14 mouse cellular contexts compared by ENCODE assay signal in the genomic region with DNA sequence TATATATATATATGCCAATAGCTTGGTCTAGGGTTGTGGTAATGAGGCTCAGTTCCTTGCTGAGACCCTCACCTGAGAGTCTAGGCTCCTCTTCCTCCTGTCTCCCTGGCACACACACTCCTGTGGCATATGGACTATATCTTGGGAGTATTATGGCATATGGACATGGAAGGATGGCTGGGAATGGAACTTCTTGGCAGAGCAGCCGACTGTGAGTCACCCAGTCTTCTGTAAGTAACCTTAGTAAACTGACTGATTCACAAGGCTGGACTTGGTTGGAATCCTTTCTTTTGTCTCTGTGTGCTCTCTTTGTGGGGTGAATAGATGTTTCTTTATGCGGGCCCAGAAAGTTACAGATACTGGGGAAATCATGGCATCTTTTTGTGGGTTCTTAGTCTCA. TPM values are rescaled to one million over a fixed set of nuclear protein-coding genes. Genes with fewer than 3 reads are reported as not detected.
DNase-seq lines count a peak whose midpoint lies in the region; ATAC-seq lines count a peak whose summit lies in the region.
"Had no signal": no experiment of that assay in that cellular context is flagged by ENCODE, and none has a peak within 500 bp of the region (broad histone marks: within the 10 kb centered on the region; RNA-seq: fewer than 3 reads in every experiment).

No protein-coding gene starts in this region.

- peak; percentile 6 to 11 for DNase-seq in cerebellum, postnatal 36 days
- DNase-seq in cerebellum, adult 8-10 months = no peak
- DNase-seq in right cerebral cortex, adult 18-20 months = peak; percentile 51
- DNase-seq in right cerebral cortex, postnatal 4 days = no peak
- peak; percentile 6 to 54 for DNase-seq in frontal cortex, adult 2 months (ENCODE audit: extremely low spot score in 1 of 2, low spot score in 1 of 2)
- no peak for DNase-seq in thymus, postnatal 14 days
- DNase-seq: forebrain, postnatal 0 days; gastrocnemius, postnatal 25 days; kidney, adult 8-10 months; liver, embryonic 13.5 days; spleen, adult 18-20 months had no signal

- no peak for ATAC-seq in erythroid progenitor cell, adult 5-6 weeks (replicated peaks; ENCODE audit: low FRiP score, poor library complexity, severe bottlenecking)
- ATAC-seq: forebrain, postnatal 0 days; lung, postnatal 0 days; midbrain, embryonic 15.5 days had no signal

RNA-seq across cellular contexts. Expression of a gene that starts 37.6 kb away (rescaled TPM):
- polyA plus RNA-seq in frontal cortex, adult 2 months (2012; rRNA removed) = 20.0 and 21.0 TPM in 2 replicates
- 53.7 and 79.2 TPM in 2 replicates for total RNA-seq in erythroid progenitor cell, adult 5-6 weeks (2015; ENCODE audit: low replicate concordance)
- total RNA-seq in erythroid progenitor cell, adult 5-6 weeks (2017; ENCODE audit: low replicate concordance) = 40.6 and 66.6 TPM in 2 replicates

Comparison
In these comparisons a context has a peak if more than half of its experiments do, and no peak if none do; other contexts are left out.
1. DNase-seq: peak in cerebellum, postnatal 36 days (2 of 2), right cerebral cortex, adult 18-20 months (single experiment) and frontal cortex, adult 2 months (2 of 2); none in cerebellum, adult 8-10 months (single experiment), right cerebral cortex, postnatal 4 days (single experiment) and thymus, postnatal 14 days (single experiment).